Mouse (Mus musculus) brain, embryonic 14.5 days (tissue): ENCODE measurements around the gene Crabp2.

Experiments used
- CTCF ChIP-seq: fragments of 200-500 bp; IDR thresholded peaks from 2 replicates; pipeline ENCODE4 v1.5.1; 2012; ENCODE audit warnings: inconsistent platforms, mild to moderate bottlenecking, moderate library complexity, borderline replicate concordance; ENCODE audit not compliant: insufficient read depth, insufficient read length; ENCODE audit errors: extremely low read depth
- POLR2A ChIP-seq: fragments of 200-500 bp; IDR thresholded peaks from 2 replicates; pipeline ENCODE4 v1.6.1; 2012; ENCODE audit warnings: mild to moderate bottlenecking, inconsistent platforms, borderline replicate concordance; ENCODE audit not compliant: poor library complexity, insufficient read depth, insufficient read length, severe bottlenecking; ENCODE audit errors: extremely low read depth

- no peak for TF ChIP-seq CTCF
- TF ChIP-seq POLR2A = no peak
These were observed 10.0 kb downstream of the Crabp2 start for GRCm38 (mm10) chr3:87958476-87958875.
